Mouse (Mus musculus): ENCODE results near the gene Nol10. TPM values are rescaled to one million over a fixed set of nuclear protein-coding genes. Genes with fewer than 3 reads are reported as not detected.
"Not testable (repeated sequence)": the region's sequence is repeated elsewhere in the genome, so short reads cannot be mapped to it uniquely, and the experiment has no call there.

Gene Nol10
- polyA plus RNA-seq, 2 experiments = 17.3 to 18.0 TPM

- Histone ChIP-seq H3K4me2 (replicated peaks; ENCODE audit: low read depth, low read length, severe bottlenecking) (no peak overlapping the region), H3K4me1 (ENCODE audit: control insufficient read depth, insufficient read depth, low read length) (no peaks in the 10 kb centered on the region), H3K27me3 (ENCODE audit: control insufficient read depth, insufficient read depth, low read length) (no peaks in the 10 kb centered on the region), H3K36me3 (ENCODE audit: control insufficient read depth, insufficient read depth, low read length) (no peaks in the 10 kb centered on the region), H3K4me3 (replicated peaks; ENCODE audit: low read length) (no peak overlapping the region), H3K9ac (ENCODE audit: low read depth, low read length, severe bottlenecking) (no peak overlapping the region), H3K9me3 (ENCODE audit: control insufficient read depth, low read length) (no peaks in the 10 kb centered on the region), H3K27ac (replicated peaks; ENCODE audit: low read depth, low read length) (no peak overlapping the region)
- no peak for ATAC-seq (ENCODE audit: low FRiP score, low read depth)
- DNase-seq (ENCODE audit: low spot score) = no peak
- TF ChIP-seq POLR2A (IDR thresholded peaks at IDR 0.05; ENCODE audit: borderline replicate concordance, extremely low read depth, insufficient read depth, insufficient read length) = no peak
- 66% methylated on average over 7 of the region's 7 CpGs for WGBS
Observed at GRCm38 (mm10) chr12:17469869-17470268, 121.6 kb downstream of the Nol10 start.

- H3K4me1 ChIP-seq (ENCODE audit: control insufficient read depth, insufficient read depth, low read length); H3K4me2 ChIP-seq (replicated peaks; ENCODE audit: low read depth, low read length, severe bottlenecking); ATAC-seq (ENCODE audit: low FRiP score, low read depth); H3K9me3 ChIP-seq (ENCODE audit: control insufficient read depth, low read length); H3K27me3 ChIP-seq (ENCODE audit: control insufficient read depth, insufficient read depth, low read length); H3K36me3 ChIP-seq (ENCODE audit: control insufficient read depth, insufficient read depth, low read length); DNase-seq (ENCODE audit: low spot score); H3K27ac ChIP-seq (replicated peaks; ENCODE audit: low read depth, low read length); H3K9ac ChIP-seq (ENCODE audit: low read depth, low read length, severe bottlenecking); H3K4me3 ChIP-seq (replicated peaks; ENCODE audit: low read length): not testable (repeated sequence)
Observed at GRCm38 (mm10) chr12:17470528-17470927, 122.3 kb downstream of the Nol10 start.

GRCm38 (mm10) chr12:17471405-17471804 lies 123.1 kb downstream of the Nol10 start:
- H3K9me3 ChIP-seq (ENCODE audit: control insufficient read depth, low read length) = no peaks in the 10 kb centered on the region
- H3K36me3 ChIP-seq (ENCODE audit: control insufficient read depth, insufficient read depth, low read length) = no peaks in the 10 kb centered on the region
- H3K4me2 ChIP-seq (replicated peaks; ENCODE audit: low read depth, low read length, severe bottlenecking) = no peak overlapping the region
- no peak overlapping the region for H3K27ac ChIP-seq (replicated peaks; ENCODE audit: low read depth, low read length)
- no peak for TF ChIP-seq POLR2A (IDR thresholded peaks at IDR 0.05; ENCODE audit: borderline replicate concordance, extremely low read depth, insufficient read depth, insufficient read length)
- 100% methylated on average over 1 of the region's 1 CpGs for WGBS
- DNase-seq (ENCODE audit: low spot score) = no peak
- H3K27me3 ChIP-seq (ENCODE audit: control insufficient read depth, insufficient read depth, low read length) = no peaks in the 10 kb centered on the region
- no peak overlapping the region for H3K4me3 ChIP-seq (replicated peaks; ENCODE audit: low read length)
- no peak for ATAC-seq (ENCODE audit: low FRiP score, low read depth)
- no peaks in the 10 kb centered on the region for H3K4me1 ChIP-seq (ENCODE audit: control insufficient read depth, insufficient read depth, low read length)
- no peak overlapping the region for H3K9ac ChIP-seq (ENCODE audit: low read depth, low read length, severe bottlenecking)

GRCm38 (mm10) chr12:17473128-17473527 lies 124.9 kb downstream of the Nol10 start:
- ATAC-seq (ENCODE audit: low FRiP score, low read depth) = no peak
- Histone ChIP-seq H3K36me3 (ENCODE audit: control insufficient read depth, insufficient read depth, low read length) (no peaks in the 10 kb centered on the region), H3K4me1 (ENCODE audit: control insufficient read depth, insufficient read depth, low read length) (no peaks in the 10 kb centered on the region), H3K4me3 (replicated peaks; ENCODE audit: low read length) (no peak overlapping the region), H3K9ac (ENCODE audit: low read depth, low read length, severe bottlenecking) (no peak overlapping the region), H3K4me2 (replicated peaks; ENCODE audit: low read depth, low read length, severe bottlenecking) (no peak overlapping the region), H3K9me3 (ENCODE audit: control insufficient read depth, low read length) (no peaks in the 10 kb centered on the region), H3K27ac (replicated peaks; ENCODE audit: low read depth, low read length) (no peak overlapping the region), H3K27me3 (ENCODE audit: control insufficient read depth, insufficient read depth, low read length) (no peaks in the 10 kb centered on the region)
- TF ChIP-seq POLR2A (IDR thresholded peaks at IDR 0.05; ENCODE audit: borderline replicate concordance, extremely low read depth, insufficient read depth, insufficient read length) = no peak
- DNase-seq (ENCODE audit: low spot score) = no peak
- 90% methylated on average over 3 of the region's 3 CpGs for WGBS

GRCm38 (mm10) chr12:17473862-17474261 lies 125.6 kb downstream of the Nol10 start:
- 80% methylated on average over 3 of the region's 3 CpGs for WGBS
- Histone ChIP-seq H3K4me2 (replicated peaks; ENCODE audit: low read depth, low read length, severe bottlenecking) (no peak overlapping the region), H3K9me3 (ENCODE audit: control insufficient read depth, low read length) (no peaks in the 10 kb centered on the region), H3K27me3 (ENCODE audit: control insufficient read depth, insufficient read depth, low read length) (no peaks in the 10 kb centered on the region), H3K36me3 (ENCODE audit: control insufficient read depth, insufficient read depth, low read length) (no peaks in the 10 kb centered on the region), H3K4me3 (replicated peaks; ENCODE audit: low read length) (no peak overlapping the region), H3K27ac (replicated peaks; ENCODE audit: low read depth, low read length) (no peak overlapping the region), H3K9ac (ENCODE audit: low read depth, low read length, severe bottlenecking) (no peak overlapping the region), H3K4me1 (ENCODE audit: control insufficient read depth, insufficient read depth, low read length) (no peaks in the 10 kb centered on the region)
- DNase-seq (ENCODE audit: low spot score) = no peak
- ATAC-seq (ENCODE audit: low FRiP score, low read depth) = no peak
- no peak for TF ChIP-seq POLR2A (IDR thresholded peaks at IDR 0.05; ENCODE audit: borderline replicate concordance, extremely low read depth, insufficient read depth, insufficient read length)

GRCm38 (mm10) chr12:17474681-17475080 lies 126.4 kb downstream of the Nol10 start:
- Histone ChIP-seq H3K27ac (replicated peaks; ENCODE audit: low read depth, low read length) (no peak overlapping the region), H3K9me3 (ENCODE audit: control insufficient read depth, low read length) (no peaks in the 10 kb centered on the region), H3K4me3 (replicated peaks; ENCODE audit: low read length) (no peak overlapping the region), H3K9ac (ENCODE audit: low read depth, low read length, severe bottlenecking) (no peak overlapping the region), H3K36me3 (ENCODE audit: control insufficient read depth, insufficient read depth, low read length) (no peaks in the 10 kb centered on the region), H3K4me1 (ENCODE audit: control insufficient read depth, insufficient read depth, low read length) (no peaks in the 10 kb centered on the region), H3K27me3 (ENCODE audit: control insufficient read depth, insufficient read depth, low read length) (no peaks in the 10 kb centered on the region), H3K4me2 (replicated peaks; ENCODE audit: low read depth, low read length, severe bottlenecking) (no peak overlapping the region)
- WGBS = 71% methylated on average over 4 of the region's 4 CpGs
- DNase-seq (ENCODE audit: low spot score) = no peak
- TF ChIP-seq POLR2A (IDR thresholded peaks at IDR 0.05; ENCODE audit: borderline replicate concordance, extremely low read depth, insufficient read depth, insufficient read length) = no peak
- no peak for ATAC-seq (ENCODE audit: low FRiP score, low read depth)
